Mouse (Mus musculus): ENCODE results near the gene Col8a1. TPM values are rescaled to one million over a fixed set of nuclear protein-coding genes. Genes with fewer than 3 reads are reported as not detected.
A peak's percentile ranks its signal among the peaks of the same experiment; 100 is the strongest.

Col8a1 gene
- total RNA-seq, 2 experiments from 2014 or later: 4.6 to 4.9 TPM

DNA sequence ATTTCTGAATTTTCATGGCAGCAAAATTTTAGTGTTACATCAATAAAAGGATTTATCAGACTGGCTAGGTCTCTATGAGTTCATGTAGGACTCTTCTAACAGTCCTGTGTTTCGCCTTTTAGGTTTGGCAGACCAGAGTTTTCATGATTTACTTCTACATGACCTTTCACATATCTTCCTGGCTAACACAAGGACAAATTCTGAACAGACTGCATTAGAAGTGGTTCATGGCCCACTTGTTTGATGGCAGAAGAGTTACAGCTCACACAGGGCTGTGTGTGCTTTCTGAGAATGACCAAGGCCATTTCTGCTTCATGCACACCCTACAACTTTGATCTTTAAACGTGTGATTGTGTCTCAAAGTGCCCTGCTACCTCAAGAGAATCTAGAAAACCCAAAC, 82.3 kb downstream of the Col8a1 start:
- no peak for DNase-seq

DNA sequence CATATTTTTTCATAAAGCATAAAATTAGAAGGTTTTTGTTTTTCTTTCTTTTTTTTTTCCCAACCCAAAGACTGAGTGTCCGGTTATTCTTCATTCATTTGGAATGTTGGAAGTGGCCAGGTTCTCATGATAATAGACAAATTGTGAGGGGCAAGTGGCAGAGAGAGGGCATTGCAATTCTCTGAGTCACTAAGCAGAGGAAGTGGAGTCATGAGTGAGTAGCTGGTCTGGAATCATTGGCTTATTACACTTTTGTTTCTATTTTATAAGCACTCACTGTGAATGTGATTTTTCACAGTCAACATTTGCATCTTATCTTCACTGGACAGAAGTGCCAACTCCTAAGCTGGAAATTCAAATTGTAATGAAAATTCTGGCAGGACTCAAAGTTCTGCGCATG, 82.9 kb downstream of the Col8a1 start:
- DNase-seq: peak in 1 of 2 experiments; percentile 33

DNA sequence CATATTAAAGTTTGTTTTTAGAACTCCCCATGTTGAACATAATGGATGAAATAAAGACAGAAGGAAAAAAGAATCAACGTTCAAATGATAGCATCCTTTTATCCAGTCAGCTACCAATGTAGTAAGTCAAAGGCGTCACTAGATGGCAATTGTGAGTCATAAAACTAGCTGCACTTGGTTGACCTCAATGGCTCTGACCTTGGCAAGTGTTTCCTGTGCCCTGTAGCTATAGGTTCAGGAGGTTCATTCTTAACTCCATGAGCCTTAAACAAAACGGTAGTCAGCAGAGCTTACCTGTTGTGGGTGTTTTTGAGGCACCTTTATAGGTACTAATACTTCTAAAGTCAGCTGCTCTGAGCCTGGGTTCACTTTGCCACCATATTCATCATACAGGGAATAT, 85.2 kb downstream of the Col8a1 start:
- peak; percentile 25 to 58 for DNase-seq

DNA sequence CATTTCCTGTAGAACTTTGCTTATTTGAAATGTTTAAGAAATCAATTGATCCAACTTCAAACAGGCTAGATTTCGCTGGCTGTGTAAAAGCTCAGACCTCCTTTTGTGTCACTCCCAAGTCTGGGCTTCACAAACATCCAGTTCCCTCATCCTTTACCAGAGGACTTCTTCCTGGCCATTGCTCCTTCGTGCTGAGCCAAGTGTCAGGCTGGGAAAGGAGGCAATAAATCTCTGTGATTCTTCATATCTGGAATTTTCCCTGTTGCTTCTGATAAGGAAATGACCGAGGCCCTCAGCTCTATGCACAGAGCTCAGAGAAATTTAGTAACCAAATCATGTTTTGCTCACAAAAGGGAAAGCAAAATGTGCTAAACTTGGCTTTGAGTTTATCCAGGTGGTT, 91.9 kb downstream of the Col8a1 start:
- peak; percentile 42 to 65 for DNase-seq

DNA sequence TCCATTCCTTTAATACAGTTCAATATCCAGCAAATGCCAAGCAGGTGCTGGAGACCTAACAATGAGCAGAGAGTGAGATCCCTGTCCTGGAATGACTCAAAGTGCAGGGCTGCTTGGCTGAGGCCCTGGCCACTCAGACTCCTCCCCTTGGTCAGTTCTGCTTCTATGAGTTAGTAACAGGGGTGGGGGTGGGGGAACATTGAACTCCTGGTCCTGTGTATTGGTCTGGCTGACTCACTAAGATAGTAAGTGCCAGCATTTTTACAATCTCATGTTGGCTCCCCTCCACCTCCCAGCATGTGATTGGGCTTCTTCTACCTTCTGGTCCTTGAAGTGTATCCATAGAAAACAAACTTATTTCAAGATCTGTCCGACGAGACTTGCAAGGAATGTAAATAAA, 104.6 kb downstream of the Col8a1 start:
- DNase-seq: no peak

DNA sequence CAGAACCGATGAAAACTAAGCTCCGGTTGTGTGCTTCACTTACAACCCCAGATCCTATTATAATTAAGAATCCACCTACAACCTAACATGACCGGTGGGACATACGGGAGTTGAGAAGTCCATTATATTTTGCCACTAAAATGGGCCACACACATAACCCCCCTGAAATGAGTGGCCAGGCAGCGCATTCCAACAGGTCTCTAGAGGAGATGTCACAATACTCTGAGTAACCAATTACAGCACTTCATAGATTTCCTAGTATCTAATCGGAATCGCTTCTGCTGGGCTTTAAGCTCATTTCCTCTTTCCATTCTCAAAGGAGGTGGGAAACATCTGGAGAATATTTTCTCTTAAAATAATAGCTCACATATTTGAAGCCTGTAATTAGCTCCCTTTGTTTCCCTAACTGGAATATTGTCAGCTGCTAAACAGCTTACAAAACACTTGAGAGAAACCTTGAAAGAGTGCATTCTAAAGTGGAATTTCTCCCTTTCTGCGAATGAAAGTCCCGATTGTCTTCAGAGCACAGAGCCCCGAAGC, 113.1 kb downstream of the Col8a1 start:
- DNase-seq: peak; percentile 17 to 18

DNA sequence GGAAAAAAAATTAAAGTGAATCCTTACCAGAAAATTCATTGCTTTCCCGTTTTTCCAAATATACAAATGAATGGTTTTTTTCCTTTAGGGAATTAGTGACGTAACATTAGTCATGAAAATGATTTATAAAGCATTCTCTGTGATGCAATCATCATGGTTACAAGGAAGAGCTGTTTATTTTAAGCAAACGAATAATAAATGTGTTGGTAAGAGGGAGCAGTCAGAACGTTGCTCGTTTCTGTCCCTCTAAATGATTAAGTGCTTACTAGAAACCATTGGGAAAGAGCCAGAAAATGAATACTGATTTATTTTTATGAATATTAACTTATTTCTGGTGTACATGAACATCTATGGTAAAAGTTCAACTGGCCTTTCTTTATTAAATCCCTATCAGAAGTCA, 119.8 kb downstream of the Col8a1 start:
- DNase-seq: no peak

DNA sequence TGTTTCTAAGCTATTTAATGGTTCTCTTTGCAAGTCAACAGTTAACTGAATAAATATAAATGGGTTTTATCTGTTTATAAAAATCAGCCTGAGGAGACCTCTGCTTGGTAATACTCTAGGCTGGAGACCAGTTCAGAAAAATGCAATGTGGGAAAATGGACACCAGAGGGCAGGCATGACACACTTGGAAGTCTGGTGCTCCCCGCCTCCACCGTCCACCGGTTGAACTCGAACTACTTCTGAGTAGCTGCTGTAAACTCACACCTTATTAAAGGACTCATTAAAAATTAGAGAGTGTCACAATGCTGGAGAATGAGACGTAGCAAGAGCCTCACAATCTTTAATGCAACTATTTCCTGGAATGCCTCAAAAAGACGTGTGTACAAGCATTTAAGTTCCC, 120.3 kb downstream of the Col8a1 start:
- DNase-seq: peak; percentile 71 to 86

DNA sequence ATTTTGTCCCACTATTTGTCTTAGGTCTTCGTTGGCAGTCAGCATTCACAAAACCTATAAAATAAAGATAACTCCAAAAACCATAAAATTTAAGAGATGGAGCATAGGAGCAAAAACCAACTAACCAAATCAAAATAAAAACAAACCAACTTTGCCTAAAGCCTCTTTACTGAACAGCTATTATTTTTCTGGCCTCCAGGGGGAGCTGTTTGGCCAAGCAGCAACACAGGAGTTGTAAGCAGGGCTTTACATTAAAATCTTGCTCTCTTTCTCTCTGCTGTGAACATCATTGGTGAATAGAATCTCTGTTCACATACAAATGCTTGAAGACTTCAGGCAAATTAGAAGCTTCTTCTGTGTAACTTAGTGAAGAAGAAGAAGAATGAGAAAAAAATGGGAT, 142.8 kb downstream of the Col8a1 start:
- DNase-seq: peak in 1 of 2 experiments; percentile 61

DNA sequence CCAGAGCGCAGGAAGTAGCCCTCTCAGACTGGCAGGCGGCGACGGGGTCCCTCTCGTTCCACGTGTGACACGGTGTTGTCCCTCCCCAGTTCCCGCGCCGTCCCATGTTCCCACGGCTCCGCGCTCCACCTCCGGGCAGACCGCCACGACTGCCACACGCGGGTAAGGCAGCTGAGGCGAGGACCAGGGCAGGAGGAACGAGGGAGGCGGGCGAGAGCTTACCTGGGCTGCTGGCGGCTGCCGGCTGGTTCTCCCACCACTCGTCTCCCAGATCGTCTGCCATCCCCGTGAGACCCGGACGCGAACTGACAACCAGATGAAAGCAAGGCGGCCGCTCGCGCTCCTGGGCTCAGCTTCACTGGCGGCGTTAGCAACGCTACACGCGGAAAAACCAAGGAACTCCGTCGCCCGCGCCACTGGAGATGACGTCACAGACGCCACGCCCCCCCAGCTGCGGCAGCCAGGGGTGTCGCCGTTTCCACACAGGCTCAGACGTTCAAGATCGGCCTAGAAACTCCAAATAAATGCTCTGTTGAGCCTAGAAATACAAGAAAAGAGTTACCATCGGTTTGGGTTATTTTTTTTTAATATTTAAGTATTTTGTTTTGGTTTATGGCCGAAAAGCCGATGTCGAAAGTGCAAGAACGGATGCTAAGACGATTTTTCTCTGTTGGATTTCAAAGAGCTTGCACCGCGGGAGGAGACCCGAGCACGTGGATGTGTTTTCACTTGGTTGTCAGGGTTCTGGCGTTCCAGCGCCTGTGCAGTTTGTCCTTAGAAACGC, 147.9 kb downstream of the Col8a1 start, which contains the start of gene Cmss1:
Gene Cmss1 (minus strand): TSS at position 421 of the 784 bp plus-strand sequence.
- DNase-seq: peak; percentile 81 to 90

DNA sequence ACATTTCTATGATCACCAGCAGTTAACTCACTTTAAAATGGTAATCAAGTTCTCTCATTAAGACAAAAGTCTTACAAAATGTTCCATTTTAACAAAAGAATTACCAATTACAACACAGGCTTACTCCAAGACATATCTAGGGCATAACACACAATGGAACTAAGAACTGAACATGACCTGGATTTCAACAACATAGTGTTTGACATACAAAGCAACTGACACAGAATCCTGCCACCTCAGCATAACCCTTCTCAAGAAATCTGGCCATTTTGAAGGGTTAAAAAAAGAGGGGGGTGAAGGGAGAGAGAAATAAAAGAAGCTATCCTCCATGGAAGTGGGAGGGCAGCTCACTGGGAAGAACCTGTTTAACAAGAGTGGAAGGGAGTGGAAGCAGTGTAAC, 153.5 kb downstream of the Col8a1 start:
- DNase-seq: no peak

DNA sequence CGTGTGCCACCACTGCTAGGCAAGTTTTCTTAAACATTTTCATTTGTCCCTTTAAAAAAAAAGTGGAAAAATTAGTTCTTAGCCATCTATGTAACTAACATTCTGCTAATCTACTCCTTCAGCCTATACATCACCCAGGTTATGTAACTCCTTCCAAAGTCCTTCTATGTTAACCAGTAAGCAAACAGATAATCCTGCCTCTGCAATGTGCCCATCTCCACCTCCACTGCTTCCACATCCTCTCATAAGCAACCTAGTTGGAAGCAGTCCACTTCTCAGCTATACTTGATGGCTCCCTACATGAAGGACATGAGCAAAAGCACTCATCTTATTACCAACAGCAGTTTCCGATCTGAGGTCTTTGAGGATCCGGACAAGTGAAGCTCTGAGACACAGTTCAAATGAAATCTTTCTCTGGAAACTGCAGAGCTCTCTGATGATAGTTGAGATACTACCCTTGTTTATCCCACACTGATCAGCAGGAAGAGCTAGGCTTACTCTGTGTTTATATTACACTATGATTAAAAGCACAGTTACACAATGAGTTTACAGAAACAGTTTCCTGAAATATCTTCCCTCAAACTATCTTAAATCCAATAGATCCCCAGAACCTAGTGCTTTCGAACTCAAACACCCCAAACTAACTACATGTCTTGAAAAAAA, 157.1 kb downstream of the Col8a1 start:
- DNase-seq: no peak

DNA sequence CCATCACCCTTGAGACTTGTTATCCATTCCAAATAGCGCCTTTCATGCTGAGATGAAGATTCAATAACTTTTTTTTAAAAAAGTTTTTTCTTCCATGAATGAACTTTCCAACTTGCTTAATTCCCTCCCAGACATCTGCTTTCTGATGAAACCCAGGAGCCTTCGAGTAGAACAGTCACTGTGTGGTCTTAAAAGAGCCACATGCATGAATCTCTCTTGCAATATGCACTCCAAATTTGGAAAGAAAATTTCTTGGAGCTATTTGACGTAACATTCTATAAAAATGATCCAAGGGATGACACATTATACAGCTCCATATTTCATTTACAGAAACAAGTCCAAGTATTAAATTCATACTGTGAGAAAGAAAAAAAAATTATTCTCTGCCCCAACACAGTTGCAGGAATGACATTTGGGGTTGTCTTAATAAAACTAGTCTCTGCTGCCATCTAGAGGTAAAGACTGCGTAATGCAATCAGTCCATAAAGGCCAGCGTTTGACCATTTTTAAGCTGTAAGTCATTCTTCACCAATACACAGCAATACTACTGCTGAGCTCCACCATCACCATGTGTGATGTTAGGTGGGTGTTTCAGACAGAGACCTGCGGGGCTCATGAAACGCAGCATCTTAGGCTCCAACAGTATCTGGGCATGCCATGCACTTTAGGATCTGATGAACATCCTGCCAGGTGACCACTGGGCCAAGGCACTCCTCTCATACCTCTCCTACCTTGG, 160.9 kb downstream of the Col8a1 start:
- DNase-seq: peak; percentile 50 to 72

DNA sequence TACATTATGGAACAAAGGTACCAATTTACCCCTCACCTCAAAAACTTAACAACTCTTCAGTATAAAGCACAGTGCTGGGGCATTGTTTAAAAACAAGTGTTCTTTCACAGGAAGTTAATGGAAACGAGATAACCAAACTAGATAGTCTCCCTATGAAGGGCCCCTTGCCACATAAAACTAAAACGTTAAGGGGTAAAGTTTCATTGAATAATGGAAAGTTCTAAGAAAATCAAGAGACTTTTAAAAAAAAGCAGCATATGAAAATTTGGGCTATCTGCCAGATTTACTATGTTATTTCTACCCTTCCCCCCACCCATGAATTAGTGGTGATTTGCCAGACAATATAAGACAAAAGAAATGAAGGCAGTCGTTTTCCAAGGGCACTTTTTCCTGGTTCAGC, 169.3 kb downstream of the Col8a1 start:
- DNase-seq: no peak

DNA sequence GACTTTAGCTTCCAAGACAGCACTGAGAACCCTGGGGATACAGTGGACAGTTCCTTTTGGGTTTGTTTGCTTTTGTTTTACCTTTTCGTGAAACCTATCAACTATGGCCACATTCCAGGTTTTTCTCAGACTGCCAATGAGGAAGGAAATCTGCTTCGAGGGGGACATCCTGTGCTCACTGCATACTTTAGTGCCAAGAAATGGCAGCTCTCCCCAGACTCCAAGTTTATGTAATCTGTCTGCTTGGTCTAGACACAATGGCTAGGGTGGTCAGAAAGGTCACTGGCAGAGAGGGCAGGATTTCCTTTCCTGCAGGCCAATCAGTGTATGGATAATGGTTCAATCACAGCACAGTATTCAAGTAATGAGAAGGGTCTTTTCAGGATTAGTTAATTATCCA, 172.5 kb downstream of the Col8a1 start:
- DNase-seq: peak in 1 of 2 experiments; percentile 58

DNA sequence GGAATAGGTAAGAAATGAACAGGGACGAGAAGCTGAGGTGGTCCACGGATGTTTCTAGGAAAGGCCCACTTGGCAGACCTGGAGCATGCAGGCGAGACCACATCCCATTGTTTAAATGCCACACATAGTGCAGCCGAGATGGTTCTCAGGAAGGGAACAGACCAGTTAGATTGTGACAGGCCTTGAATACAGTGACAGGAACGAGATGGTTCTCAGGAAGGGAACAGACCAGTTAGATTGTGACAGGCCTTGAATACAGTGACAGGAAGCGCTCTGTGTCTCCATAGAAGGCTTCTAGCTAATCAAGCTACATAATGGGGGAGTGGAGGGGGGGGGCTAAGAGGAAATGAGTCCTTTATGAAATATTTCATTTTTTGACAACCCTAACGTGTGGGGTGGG, 174.5 kb downstream of the Col8a1 start:
- no peak for DNase-seq

DNA sequence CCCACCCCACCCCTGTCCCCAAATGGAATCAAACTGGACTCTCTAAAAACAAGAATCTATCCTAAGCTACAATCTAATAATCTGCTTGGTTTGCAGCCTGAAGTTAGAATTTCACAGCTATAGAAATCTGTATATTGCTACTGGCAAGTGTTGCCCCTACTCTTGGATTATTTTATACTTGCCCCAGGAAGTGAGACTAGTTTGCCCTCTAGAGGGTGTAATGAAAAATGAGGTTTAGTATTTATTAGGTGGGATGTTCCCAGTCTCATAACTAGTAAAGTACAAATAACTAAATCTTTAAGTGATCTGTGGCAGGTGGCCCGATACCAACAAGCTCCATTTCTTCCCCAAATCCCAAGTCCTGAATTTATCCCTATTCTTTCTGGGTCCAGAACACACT, 177.0 kb downstream of the Col8a1 start:
- no peak for DNase-seq

DNA sequence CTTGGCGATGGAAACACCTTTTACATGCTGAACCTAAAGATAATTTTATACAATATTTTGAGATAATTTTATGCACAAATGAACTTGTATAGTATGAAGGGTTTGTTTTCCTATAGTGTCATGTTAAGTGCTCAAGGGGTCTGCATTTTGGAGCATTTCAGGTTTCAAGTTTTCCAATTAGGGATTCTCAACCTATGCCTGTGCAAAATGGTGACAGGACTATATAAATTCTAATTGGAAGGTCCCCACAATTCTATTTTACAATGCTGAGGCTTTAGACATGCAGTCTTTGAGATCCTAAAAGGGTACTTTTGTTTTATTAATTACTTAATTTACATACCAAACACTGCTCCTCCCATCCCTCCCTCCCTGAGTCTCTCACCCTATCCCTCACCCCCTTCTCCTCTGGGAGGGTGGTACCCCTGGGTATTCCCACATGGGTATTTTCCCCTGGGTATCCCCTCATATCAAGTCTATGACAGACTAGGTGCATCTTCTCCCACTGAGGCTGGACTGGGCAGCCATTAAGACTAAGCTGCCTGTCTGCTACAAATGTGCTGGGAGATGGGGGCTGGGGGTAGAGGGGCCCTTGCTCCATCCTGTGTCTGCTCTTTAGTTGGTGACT, 178.7 kb downstream of the Col8a1 start:
- no peak for DNase-seq

Data from heart, adult 18-20 months (tissue).